Mouse (Mus musculus): Measurements from ENCODE around the gene Wnt5b.

GRCm38 (mm10) chr6:119406528-119406927, 137.6 kb downstream of the Wnt5b start:
- TF ChIP-seq POLR2A (IDR thresholded peaks at IDR 0.05; ENCODE audit: borderline replicate concordance, extremely low read depth, insufficient read depth, insufficient read length, poor library complexity, severe bottlenecking) (no peak), CTCF (IDR thresholded peaks at IDR 0.05; ENCODE audit: borderline replicate concordance, extremely low read depth, insufficient read depth, insufficient read length) (no peak)

Measured in brain, embryonic 14.5 days (tissue).